Mouse (Mus musculus): ENCODE results near the gene Cd276. TPM values are rescaled to one million over a fixed set of nuclear protein-coding genes. Genes with fewer than 3 reads are reported as not detected.

Gene Cd276
- polyA plus RNA-seq, 1 experiment from 2014 or later = 10.7 TPM

- Histone ChIP-seq H3K27me3 (replicated peaks; ENCODE audit: insufficient read depth, low read length) (peaks cover 7% of the 10 kb centered on the region), H3K4me3 (ENCODE audit: low read depth, low read length) (no peak overlapping the region), H3K4me2 (replicated peaks; ENCODE audit: low read depth, low read length) (0 out of 2 replicates have a peak overlapping the region, but pooled peaks have one; percentile 11), H3K4me1 (ENCODE audit: insufficient read depth, low read depth, low read length) (no peaks in the 10 kb centered on the region), H3K9me3 (ENCODE audit: low read length) (no peaks in the 10 kb centered on the region), H3K36me3 (ENCODE audit: insufficient read depth, low read length) (no peaks in the 10 kb centered on the region), H3K9ac (replicated peaks; ENCODE audit: low read depth) (no peak overlapping the region), H3K27ac (ENCODE audit: low read length) (no peak overlapping the region)
- WGBS = 13% methylated on average over 7 of the region's 7 CpGs
- no peak for ATAC-seq
- TF ChIP-seq CTCF (IDR thresholded peaks at IDR 0.05) (no peak), EP300 (IDR thresholded peaks at IDR 0.05) (no peak)
- no peak for DNase-seq (ENCODE audit: low spot score)
Measured at GRCm38 (mm10) chr9:58489865-58490165, 65.4 kb downstream of the Cd276 start.

- H3K4me2 ChIP-seq (replicated peaks; ENCODE audit: low read depth, low read length) = peak overlapping the region; percentile 92
- H3K9me3 ChIP-seq (ENCODE audit: low read length) = no peaks in the 10 kb centered on the region
- H3K36me3 ChIP-seq (ENCODE audit: insufficient read depth, low read length) = no peaks in the 10 kb centered on the region
- no peak overlapping the region for H3K9ac ChIP-seq (replicated peaks; ENCODE audit: low read depth)
- DNase-seq (ENCODE audit: low spot score) (no peak), ATAC-seq (no peak)
- 7% methylated on average over 13 of the region's 13 CpGs for WGBS
- H3K27ac ChIP-seq (ENCODE audit: low read length) = no peak overlapping the region
- no peak for TF ChIP-seq EP300 (IDR thresholded peaks at IDR 0.05)
- TF ChIP-seq CTCF (IDR thresholded peaks at IDR 0.05) = no peak
- peak overlapping the region; percentile 60 for H3K4me3 ChIP-seq (ENCODE audit: low read depth, low read length)
- H3K4me1 ChIP-seq (ENCODE audit: insufficient read depth, low read depth, low read length) = no peaks in the 10 kb centered on the region
- H3K27me3 ChIP-seq (replicated peaks; ENCODE audit: insufficient read depth, low read length) = peaks cover 7% of the 10 kb centered on the region
Measured at GRCm38 (mm10) chr9:58489133-58489864, 65.9 kb downstream of the Cd276 start.

GRCm38 (mm10) chr9:58487851-58488801 is 67.1 kb downstream of the Cd276 start, which contains the start of gene Insyn1:
Insyn1 (plus strand) TSS chr9:58488603.
- ATAC-seq = peak; percentile 76
- no peaks in the 10 kb centered on the region for H3K4me1 ChIP-seq (ENCODE audit: insufficient read depth, low read depth, low read length)
- WGBS = under 1% methylated on average over 84 of the region's 104 CpGs
- H3K27ac ChIP-seq (ENCODE audit: low read length) = no peak within 1 kb of the TSS
- TF ChIP-seq CTCF (IDR thresholded peaks at IDR 0.05) (no peak), EP300 (IDR thresholded peaks at IDR 0.05) (no peak)
- H3K4me3 ChIP-seq (ENCODE audit: low read depth, low read length) = peak within 1 kb of the TSS; percentile 60
- no peaks in the 10 kb centered on the region for H3K36me3 ChIP-seq (ENCODE audit: insufficient read depth, low read length)
- peak within 1 kb of the TSS; percentile 92 for H3K4me2 ChIP-seq (replicated peaks; ENCODE audit: low read depth, low read length)
- peak within 1 kb of the TSS; percentile 16; the same call in 1 of the 2 replicates for H3K9ac ChIP-seq (replicated peaks; ENCODE audit: low read depth)
- H3K27me3 ChIP-seq (replicated peaks; ENCODE audit: insufficient read depth, low read length) = peaks cover 7% of the 10 kb centered on the region
- DNase-seq (ENCODE audit: low spot score) = peak; percentile 62
- H3K9me3 ChIP-seq (ENCODE audit: low read length) = no peaks in the 10 kb centered on the region

GRCm38 (mm10) chr9:58487076-58487475 is 68.2 kb downstream of the Cd276 start:
- H3K4me3 ChIP-seq (ENCODE audit: low read depth, low read length) = no peak overlapping the region
- H3K27ac ChIP-seq (ENCODE audit: low read length) = no peak overlapping the region
- ATAC-seq = no peak
- H3K4me2 ChIP-seq (replicated peaks; ENCODE audit: low read depth, low read length) = no peak overlapping the region
- no peaks in the 10 kb centered on the region for H3K9me3 ChIP-seq (ENCODE audit: low read length)
- H3K9ac ChIP-seq (replicated peaks; ENCODE audit: low read depth) = no peak overlapping the region
- TF ChIP-seq EP300 (IDR thresholded peaks at IDR 0.05) (no peak), CTCF (IDR thresholded peaks at IDR 0.05) (no peak)
- 13% methylated on average over 3 of the region's 3 CpGs for WGBS
- H3K4me1 ChIP-seq (ENCODE audit: insufficient read depth, low read depth, low read length) = no peaks in the 10 kb centered on the region
- H3K27me3 ChIP-seq (replicated peaks; ENCODE audit: insufficient read depth, low read length) = peaks cover 7% of the 10 kb centered on the region
- no peak for DNase-seq (ENCODE audit: low spot score)
- H3K36me3 ChIP-seq (ENCODE audit: insufficient read depth, low read length) = no peaks in the 10 kb centered on the region

Other genes with a start within 250 kb of the Cd276 start
- 121 and 122 TPM in 2 replicates for gene Loxl1, start 242.3 kb downstream of the Cd276 start, polyA plus RNA-seq (2015; fragmentation: Nextera tagmentation; extraction: Ambion mirVana)
- gene Tbc1d21, start 185.0 kb downstream of the Cd276 start, polyA plus RNA-seq (2015; fragmentation: Nextera tagmentation; extraction: Ambion mirVana) = not detected in 2 replicates
- 1.0 and 1.2 TPM in 2 replicates for gene Insyn1, start 66.8 kb downstream of the Cd276 start, polyA plus RNA-seq (2015; fragmentation: Nextera tagmentation; extraction: Ambion mirVana)
- 132 and 133 TPM in 2 replicates for gene Nptn, start 26.8 kb upstream of the Cd276 start, polyA plus RNA-seq (2015; fragmentation: Nextera tagmentation; extraction: Ambion mirVana)
- 5.0 and 6.2 TPM in 2 replicates for gene Rec114, start 188.5 kb upstream of the Cd276 start, polyA plus RNA-seq (2015; fragmentation: Nextera tagmentation; extraction: Ambion mirVana)

Measured in lung, postnatal 0 days (tissue).